Mouse (Mus musculus) liver, embryonic 15.5 days (tissue): Measurements from ENCODE around the gene Gm20388. TPM values are rescaled to one million over a fixed set of nuclear protein-coding genes. Genes with fewer than 3 reads are reported as not detected.

Experiments used
- ATAC-seq: fragments of 200-750 bp; cut with Nextera tagmentation; 2 replicates; pipeline ENCODE4 v1.8.0; 2017; ENCODE audit warnings: moderate number of reproducible peaks, mild to moderate bottlenecking, moderate library complexity; ENCODE audit not compliant: insufficient read depth
- H3K27ac ChIP-seq: fragments of 300-500 bp; sonication (generic); replicated peaks from 2 replicates; pipeline ENCODE4 v1.5.1; 2015; ENCODE audit warnings: mild to moderate bottlenecking, inconsistent platforms
- H3K27me3 ChIP-seq: fragments of 300-500 bp; sonication (generic); 2 replicates; pipeline ENCODE4 v1.6.1; 2015; ENCODE audit warnings: mild to moderate bottlenecking, inconsistent platforms
- H3K36me3 ChIP-seq: fragments of 300-500 bp; sonication (generic); replicated peaks from 2 replicates; pipeline ENCODE4 v1.6.1; 2015; ENCODE audit warnings: moderate library complexity, mild to moderate bottlenecking, inconsistent platforms
- H3K4me1 ChIP-seq: fragments of 300-500 bp; sonication (generic); replicated peaks from 2 replicates; pipeline ENCODE4 v1.6.1; 2015; ENCODE audit warnings: inconsistent platforms
- H3K4me2 ChIP-seq: fragments of 300-500 bp; sonication (generic); 2 replicates; pipeline ENCODE4 v1.6.1; 2015; ENCODE audit warnings: moderate library complexity, mild to moderate bottlenecking, inconsistent platforms
- H3K4me3 ChIP-seq: fragments of 300-500 bp; sonication (generic); replicated peaks from 2 replicates; pipeline ENCODE4 v1.5.1; 2015; ENCODE audit warnings: mild to moderate bottlenecking, inconsistent platforms
- H3K9ac ChIP-seq: fragments of 300-500 bp; sonication (generic); 2 replicates; pipeline ENCODE4 v1.6.1; 2015; ENCODE audit warnings: moderate library complexity, mild to moderate bottlenecking, inconsistent platforms
- H3K9me3 ChIP-seq: fragments of 300-500 bp; sonication (generic); replicated peaks from 2 replicates; pipeline ENCODE4 v1.6.1; 2016; ENCODE audit warnings: inconsistent platforms
- WGBS: fragments of 180-500 bp; shearing (Covaris S2); methylation state at CpG from one replicate; pipeline ENCODE4 v1.1.7; 2015; ENCODE audit warnings: mixed read lengths; ENCODE audit not compliant: insufficient replicate concordance; 5-methylcytosine and 5-hydroxymethylcytosine counted together
- polyA plus RNA-seq: library from polyadenylated mRNA; unstranded; fragments of >200 nt; fragmentation: Nextera tagmentation; extraction: Ambion mirVana; gene quantifications from 2 replicates; pipeline ENCODE4 v1.2.1, GENCODE M21; 2015

Gene Gm20388
- polyA plus RNA-seq, 1 experiment from 2014 or later, result not detected

DNA sequence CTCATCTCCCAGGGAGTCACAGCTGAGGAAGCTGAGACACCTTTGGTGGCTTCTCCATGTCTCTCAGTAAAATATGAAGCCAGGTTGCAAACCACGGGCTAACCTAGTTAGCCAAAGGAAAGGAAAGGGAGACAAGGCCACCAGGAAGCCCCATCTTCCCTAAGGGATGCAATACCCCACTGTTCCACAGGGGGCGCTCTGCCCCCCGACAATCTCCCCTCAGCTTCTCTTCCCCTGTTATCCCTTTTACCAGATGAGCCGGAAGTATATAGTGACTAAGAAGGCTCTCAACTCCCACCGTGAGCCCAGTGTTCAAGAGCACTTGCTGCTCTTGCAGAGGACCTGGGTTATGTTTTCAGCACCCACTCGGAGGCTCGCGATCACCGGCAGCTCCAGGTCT lies 1463.6 kb downstream of the Gm20388 start:
- Histone ChIP-seq H3K27me3 (no peaks in the 10 kb centered on the region), H3K4me2 (no peak overlapping the region), H3K36me3 (no peaks in the 10 kb centered on the region), H3K9me3 (no peaks in the 10 kb centered on the region), H3K9ac (no peak overlapping the region), H3K4me1 (peaks cover 5% of the 10 kb centered on the region; the same call in 1 of the 2 replicates), H3K4me3 (no peak overlapping the region), H3K27ac (no peak overlapping the region)
- WGBS, result 21% methylated on average over 9 of the region's 9 CpGs
- ATAC-seq, result no peak

DNA sequence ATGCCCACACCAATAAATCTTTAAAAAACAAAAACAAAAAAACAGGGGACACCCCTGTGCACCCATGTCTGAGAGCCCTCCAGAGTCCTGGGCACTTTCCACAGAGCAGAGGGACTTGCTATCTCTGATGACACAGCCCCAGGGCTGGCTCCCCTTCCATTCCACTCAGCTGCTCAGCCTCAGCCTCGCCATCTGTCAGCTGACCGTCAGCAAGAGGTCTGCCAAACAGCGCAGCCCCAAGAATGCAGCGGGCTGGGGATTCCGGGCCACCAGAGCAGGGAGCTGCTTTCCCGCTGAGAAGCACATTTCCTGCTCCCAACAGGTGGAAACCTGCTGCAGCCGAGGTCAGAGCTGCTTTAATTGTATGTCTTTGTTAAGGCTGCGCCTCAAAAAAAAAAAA lies 1464.1 kb downstream of the Gm20388 start:
- Histone ChIP-seq H3K4me1 (peaks cover 5% of the 10 kb centered on the region; the same call in 1 of the 2 replicates), H3K27ac (no peak overlapping the region), H3K4me2 (no peak overlapping the region), H3K9me3 (no peaks in the 10 kb centered on the region), H3K27me3 (no peaks in the 10 kb centered on the region), H3K36me3 (no peaks in the 10 kb centered on the region), H3K9ac (no peak overlapping the region), H3K4me3 (no peak overlapping the region)
- 15% methylated on average over 8 of the region's 8 CpGs for WGBS
- ATAC-seq, result no peak

DNA sequence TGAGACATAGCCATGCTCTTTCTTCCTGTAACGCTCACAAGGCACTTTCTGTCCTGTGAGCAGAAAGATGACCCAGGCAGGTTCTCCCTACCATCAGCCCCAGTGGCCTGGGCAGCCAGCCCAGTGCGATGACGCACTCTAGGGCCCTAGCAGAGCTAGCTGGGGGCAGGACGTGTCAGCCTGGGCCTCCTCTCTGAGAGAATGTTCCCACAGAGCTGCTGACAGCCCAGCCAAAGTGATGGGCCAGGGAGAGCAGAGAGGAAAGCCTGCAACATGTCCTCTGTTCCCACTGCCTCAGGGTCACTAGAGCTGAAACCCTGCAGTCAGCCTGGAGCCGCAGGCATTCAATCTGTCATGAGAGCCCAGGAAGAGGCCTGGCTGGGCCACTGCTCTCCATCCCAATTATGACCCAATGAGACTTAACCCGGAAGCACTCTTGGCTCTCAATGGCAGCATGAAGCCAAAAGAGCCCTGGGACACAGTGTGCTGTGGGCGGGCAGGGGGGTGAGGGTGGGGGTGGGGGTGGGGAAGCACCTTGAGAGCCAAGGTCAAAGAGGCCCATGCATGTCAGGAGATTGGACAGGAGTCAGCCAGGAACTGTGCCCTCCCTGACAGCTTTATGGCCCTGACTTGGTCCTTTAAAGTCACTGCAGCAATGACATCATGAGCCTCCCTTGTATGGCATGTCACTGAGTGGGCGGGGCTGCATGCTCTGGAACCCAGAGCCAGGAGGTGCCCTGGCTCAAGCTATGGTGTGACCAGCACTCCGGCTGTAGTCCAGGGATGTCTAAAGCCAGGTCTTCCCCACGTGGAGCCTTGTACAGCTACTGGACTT lies 1465.7 kb downstream of the Gm20388 start:
- no peak overlapping the region for H3K4me3 ChIP-seq
- no peaks in the 10 kb centered on the region for H3K27me3 ChIP-seq
- H3K27ac ChIP-seq, result no peak overlapping the region
- 51% methylated on average over 10 of the region's 10 CpGs for WGBS
- peaks cover 5% of the 10 kb centered on the region; the same call in 1 of the 2 replicates for H3K4me1 ChIP-seq
- no peak overlapping the region for H3K4me2 ChIP-seq
- H3K36me3 ChIP-seq, result no peaks in the 10 kb centered on the region
- peak; percentile 60 for ATAC-seq
- H3K9me3 ChIP-seq, result no peaks in the 10 kb centered on the region
- H3K9ac ChIP-seq, result no peak overlapping the region

DNA sequence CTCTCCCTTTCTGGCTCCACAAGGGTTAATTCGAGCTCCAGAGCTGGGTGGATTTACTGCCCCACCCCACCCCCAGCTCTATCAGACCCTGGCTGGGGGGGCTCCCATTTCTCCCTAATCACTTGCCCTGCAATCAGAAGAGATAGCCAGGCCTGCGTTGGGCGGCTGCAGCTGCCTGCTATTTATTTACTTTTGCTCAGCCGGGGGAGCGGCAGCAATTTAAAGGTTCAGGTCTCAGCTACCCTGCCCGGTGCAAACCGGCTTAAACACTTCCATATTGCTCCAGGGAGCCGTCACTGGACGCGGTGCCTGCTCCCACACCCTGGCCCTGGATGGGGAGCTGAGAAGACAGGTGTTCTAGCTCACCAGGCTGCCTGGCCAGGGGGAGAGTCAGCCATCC lies 1467.0 kb downstream of the Gm20388 start:
- Histone ChIP-seq H3K4me1 (peaks cover 6% of the 10 kb centered on the region; the same call in 1 of the 2 replicates), H3K27ac (no peak overlapping the region), H3K4me3 (no peak overlapping the region), H3K9ac (no peak overlapping the region), H3K27me3 (no peaks in the 10 kb centered on the region), H3K36me3 (no peaks in the 10 kb centered on the region), H3K9me3 (no peaks in the 10 kb centered on the region), H3K4me2 (no peak overlapping the region)
- WGBS, result 19% methylated on average over 10 of the region's 10 CpGs
- ATAC-seq, result no peak

DNA sequence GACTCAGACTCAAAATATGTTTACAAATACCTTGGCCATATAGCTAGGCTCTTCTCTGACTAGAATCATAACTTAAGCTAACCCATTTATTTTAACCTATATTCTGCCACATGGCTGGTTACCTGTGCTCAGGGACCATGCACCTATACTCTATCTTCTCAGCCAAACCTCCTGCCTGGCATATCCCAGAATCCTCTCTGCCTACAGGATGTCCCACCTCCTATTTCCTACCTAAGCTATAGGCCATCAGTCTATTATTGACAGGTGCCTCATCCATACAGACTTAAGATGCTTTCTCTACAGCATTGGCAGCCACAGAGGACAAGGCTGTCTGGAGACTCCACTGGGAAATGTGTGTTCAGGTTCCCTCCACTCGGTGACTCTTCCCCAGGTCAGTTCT lies 1468.7 kb downstream of the Gm20388 start:
- H3K27ac ChIP-seq, result no peak overlapping the region
- H3K27me3 ChIP-seq, result peaks cover 3% of the 10 kb centered on the region; the same call in 1 of the 2 replicates
- H3K4me1 ChIP-seq, result peaks cover 10% of the 10 kb centered on the region; the same call in 1 of the 2 replicates
- no peak for ATAC-seq
- H3K4me2 ChIP-seq, result no peak overlapping the region
- no peaks in the 10 kb centered on the region for H3K36me3 ChIP-seq
- H3K9ac ChIP-seq, result no peak overlapping the region
- 41% methylated on average over 1 of the region's 1 CpGs for WGBS
- no peak overlapping the region for H3K4me3 ChIP-seq
- no peaks in the 10 kb centered on the region for H3K9me3 ChIP-seq

DNA sequence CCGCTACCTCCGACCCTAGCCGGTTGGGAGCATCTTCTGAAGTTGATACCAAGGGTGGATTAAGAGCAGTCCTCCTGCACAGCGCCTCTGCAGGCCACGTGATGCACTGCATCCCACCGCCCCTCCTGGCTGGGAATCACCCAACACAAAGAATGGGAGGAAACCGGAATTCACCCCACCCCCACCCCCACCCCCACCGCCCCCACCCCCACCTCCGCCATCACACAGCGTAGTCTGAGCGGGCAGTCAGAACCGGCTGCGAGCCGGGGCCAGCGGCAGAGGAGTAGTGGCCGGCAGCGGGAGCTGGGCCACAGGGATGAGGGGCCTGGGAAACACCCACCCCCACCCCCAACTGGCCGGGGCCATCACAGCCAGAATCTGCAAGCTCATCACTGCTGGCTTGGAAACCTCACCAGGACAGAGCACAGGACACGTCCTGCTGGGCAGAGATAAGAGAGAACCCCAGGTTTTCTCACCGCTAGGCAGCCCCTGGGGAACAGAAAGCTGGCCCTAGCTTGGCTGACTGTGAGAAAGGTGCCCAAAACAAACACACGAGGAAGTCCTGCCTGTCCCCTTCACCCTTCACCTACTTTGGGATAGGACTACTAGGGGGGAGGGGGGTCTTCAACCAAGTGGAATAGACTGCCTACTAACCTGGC lies 1472.1 kb downstream of the Gm20388 start:
- under 1% methylated on average over 21 of the region's 21 CpGs for WGBS
- no peaks in the 10 kb centered on the region for H3K36me3 ChIP-seq
- H3K4me2 ChIP-seq, result peak overlapping the region; percentile 40; the same call in 1 of the 2 replicates
- no peaks in the 10 kb centered on the region for H3K9me3 ChIP-seq
- no peak overlapping the region for H3K9ac ChIP-seq
- peaks cover 8% of the 10 kb centered on the region; the same call in 1 of the 2 replicates for H3K4me1 ChIP-seq
- H3K4me3 ChIP-seq, result 0 out of 2 replicates have a peak overlapping the region, but pooled peaks have one; percentile 8
- H3K27ac ChIP-seq, result no peak overlapping the region
- ATAC-seq, result peak; percentile 31; the same call in 1 of the 2 replicates
- H3K27me3 ChIP-seq, result peaks cover 3% of the 10 kb centered on the region; the same call in 1 of the 2 replicates

DNA sequence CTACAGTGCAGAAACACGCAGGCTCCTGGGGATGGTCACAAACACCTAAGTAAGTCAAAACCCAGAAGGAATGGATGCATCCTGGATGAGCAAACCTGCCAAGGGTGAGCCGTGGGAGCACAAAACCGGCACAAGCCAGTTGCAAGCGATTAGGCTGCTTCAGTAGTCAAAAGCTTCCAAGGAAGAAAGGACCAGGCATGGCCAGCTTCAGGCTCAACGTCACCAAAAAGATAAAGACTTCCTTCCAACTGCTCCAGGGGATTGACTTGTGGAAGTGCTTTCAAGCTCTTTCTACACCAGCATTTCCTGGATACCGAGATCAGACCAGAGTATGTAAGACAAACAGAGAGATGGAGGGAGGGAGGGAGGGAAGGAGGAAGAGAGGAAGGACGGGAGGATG lies 1474.9 kb downstream of the Gm20388 start:
- Histone ChIP-seq H3K4me2 (no peak overlapping the region), H3K9me3 (no peaks in the 10 kb centered on the region), H3K27me3 (peaks cover 6% of the 10 kb centered on the region), H3K4me1 (0 out of 2 replicates have a peak, but pooled peaks cover 5% of the 10 kb centered on the region), H3K4me3 (no peak overlapping the region), H3K9ac (no peak overlapping the region), H3K36me3 (no peaks in the 10 kb centered on the region), H3K27ac (no peak overlapping the region)
- no peak for ATAC-seq
- WGBS, result 22% methylated on average over 7 of the region's 7 CpGs

DNA sequence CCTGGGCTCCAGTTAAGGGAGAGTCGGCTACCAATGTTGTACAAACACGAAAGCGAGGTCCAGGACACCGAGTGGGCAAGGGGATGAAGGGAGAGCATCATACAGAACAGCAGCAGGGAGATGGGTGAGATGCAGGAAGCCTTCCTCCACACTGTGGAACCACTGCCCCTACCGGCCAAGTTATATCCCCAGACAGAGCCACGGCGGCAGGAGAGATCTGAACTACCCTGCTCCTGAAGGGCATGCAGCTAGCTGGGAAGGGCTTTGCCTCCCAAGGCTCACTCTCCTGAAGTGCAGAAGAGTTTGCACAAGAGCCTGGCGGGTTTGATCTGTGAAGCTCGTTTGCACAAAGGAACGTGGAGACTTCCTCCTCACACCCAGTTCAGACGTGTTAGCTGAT lies 1480.0 kb downstream of the Gm20388 start:
- no peaks in the 10 kb centered on the region for H3K4me1 ChIP-seq
- peaks cover 45% of the 10 kb centered on the region for H3K27me3 ChIP-seq
- no peak overlapping the region for H3K9ac ChIP-seq
- no peak for ATAC-seq
- H3K9me3 ChIP-seq, result no peaks in the 10 kb centered on the region
- H3K4me3 ChIP-seq, result no peak overlapping the region
- WGBS, result 15% methylated on average over 11 of the region's 11 CpGs
- no peak overlapping the region for H3K4me2 ChIP-seq
- H3K27ac ChIP-seq, result no peak overlapping the region
- H3K36me3 ChIP-seq, result no peaks in the 10 kb centered on the region

DNA sequence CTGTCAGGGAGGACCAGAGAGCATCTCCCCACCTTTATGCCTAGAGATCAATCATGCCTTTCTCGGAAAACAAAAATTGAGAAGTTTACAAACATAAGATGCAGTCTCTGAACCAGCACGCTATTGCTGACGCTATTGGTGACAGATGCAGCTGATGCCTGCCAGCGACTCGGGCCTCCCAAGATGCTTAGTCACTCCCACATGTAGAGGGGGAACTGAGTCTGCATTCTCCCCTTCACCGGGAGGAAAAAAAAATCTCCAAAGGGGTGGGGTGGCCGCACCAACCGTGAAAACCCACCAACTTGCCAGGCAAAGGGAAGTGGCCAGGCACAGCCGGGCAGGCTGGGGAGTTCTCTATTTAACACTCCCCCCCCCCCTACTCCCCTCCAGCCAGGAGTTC lies 1480.6 kb downstream of the Gm20388 start:
- H3K4me2 ChIP-seq, result no peak overlapping the region
- H3K36me3 ChIP-seq, result no peaks in the 10 kb centered on the region
- no peak overlapping the region for H3K4me3 ChIP-seq
- 3% methylated on average over 9 of the region's 9 CpGs for WGBS
- no peaks in the 10 kb centered on the region for H3K9me3 ChIP-seq
- H3K27me3 ChIP-seq, result peaks cover 48% of the 10 kb centered on the region
- H3K9ac ChIP-seq, result no peak overlapping the region
- no peak for ATAC-seq
- no peak overlapping the region for H3K27ac ChIP-seq
- no peaks in the 10 kb centered on the region for H3K4me1 ChIP-seq

DNA sequence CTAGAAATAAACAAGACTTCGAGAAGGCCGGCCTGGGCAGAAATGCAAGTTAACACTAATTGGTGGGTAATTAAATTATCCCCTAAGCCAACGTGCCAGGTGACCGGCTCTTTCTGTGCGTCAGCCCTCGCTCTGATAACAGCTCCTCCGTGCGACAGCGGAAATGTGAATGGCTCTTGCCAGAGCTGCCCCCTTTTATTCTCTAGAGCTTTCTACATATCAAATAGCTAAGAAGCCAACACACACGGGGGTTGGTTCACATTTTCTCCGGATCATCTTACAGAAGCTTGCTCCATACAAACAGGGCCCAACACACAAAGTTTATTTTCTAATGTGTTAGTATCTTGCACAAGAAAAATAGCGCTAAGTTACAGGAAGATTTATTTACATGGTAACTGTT lies 1481.1 kb downstream of the Gm20388 start:
- 7% methylated on average over 12 of the region's 12 CpGs for WGBS
- no peak for ATAC-seq
- no peaks in the 10 kb centered on the region for H3K36me3 ChIP-seq
- H3K4me2 ChIP-seq, result no peak overlapping the region
- no peak overlapping the region for H3K27ac ChIP-seq
- H3K9ac ChIP-seq, result no peak overlapping the region
- no peaks in the 10 kb centered on the region for H3K9me3 ChIP-seq
- H3K27me3 ChIP-seq, result peaks cover 54% of the 10 kb centered on the region
- no peak overlapping the region for H3K4me3 ChIP-seq
- H3K4me1 ChIP-seq, result no peaks in the 10 kb centered on the region

DNA sequence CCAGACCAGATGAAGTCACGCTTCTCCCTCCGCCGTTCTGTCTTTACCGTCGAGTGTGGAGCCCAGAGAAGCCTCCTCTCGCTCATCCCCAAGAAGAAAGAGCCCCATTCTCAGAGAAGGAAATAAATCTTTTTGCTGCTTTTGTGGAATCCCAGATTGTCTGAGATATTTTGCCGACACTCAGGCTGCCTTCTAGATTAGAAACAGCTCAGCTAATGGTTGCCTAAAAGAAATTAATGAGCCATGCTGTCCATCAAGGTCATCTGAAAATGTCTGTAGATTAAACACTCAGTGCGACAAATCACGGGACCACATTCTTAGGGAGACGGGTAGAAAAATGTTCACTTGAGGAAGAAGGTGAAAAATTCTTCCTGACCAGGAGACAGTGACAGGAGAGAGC lies 1481.8 kb downstream of the Gm20388 start:
- no peak for ATAC-seq
- H3K4me2 ChIP-seq, result no peak overlapping the region
- H3K36me3 ChIP-seq, result no peaks in the 10 kb centered on the region
- H3K9ac ChIP-seq, result no peak overlapping the region
- no peak overlapping the region for H3K4me3 ChIP-seq
- no peak overlapping the region for H3K27ac ChIP-seq
- peaks cover 60% of the 10 kb centered on the region for H3K27me3 ChIP-seq
- no peaks in the 10 kb centered on the region for H3K9me3 ChIP-seq
- WGBS, result 44% methylated on average over 10 of the region's 10 CpGs
- no peaks in the 10 kb centered on the region for H3K4me1 ChIP-seq
